Mouse (Mus musculus): ENCODE measurements at regions not wholly inside any gene's neighbourhood (a gene's known extent, or its start where the extent isn't known, plus 50 kb on each side); places are given as distances from the start of the nearest gene placed in this dataset.

DNA sequence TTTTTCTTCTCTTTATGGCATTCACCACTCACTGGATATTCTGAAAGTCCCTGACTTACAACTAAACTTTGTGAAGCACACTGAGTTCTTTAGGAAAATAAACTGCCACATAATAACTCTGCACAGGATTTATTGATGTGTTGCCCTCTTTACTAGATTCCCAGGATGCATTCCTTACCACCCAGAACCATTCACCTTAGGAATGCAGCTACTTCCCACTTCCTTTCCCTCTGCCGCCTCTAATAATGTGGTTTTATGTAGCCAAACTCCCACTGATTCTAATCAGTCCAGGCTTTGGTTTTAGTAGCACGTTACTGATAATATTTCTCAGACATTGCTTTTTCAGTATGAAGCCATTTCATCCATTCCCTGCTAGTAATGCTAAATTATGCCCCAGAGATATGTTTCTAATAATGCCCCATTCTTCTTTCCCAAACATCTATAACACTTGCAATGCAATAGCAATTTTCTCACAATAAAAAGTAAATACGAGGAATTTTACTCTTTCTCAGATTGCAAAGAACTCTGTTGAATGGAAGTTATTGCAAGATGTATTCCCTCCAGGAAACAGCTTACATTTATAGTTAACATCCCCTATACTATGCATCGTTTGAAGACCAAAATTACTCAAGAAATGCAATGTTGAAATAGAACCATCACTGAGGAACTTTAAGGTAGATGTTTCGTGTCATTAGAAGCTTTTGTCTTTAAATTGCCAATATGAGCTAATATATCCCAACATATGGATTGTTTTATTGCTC, 145.2 kb upstream of the Zpld1 start:
- TF ChIP-seq POLR2A (IDR thresholded peaks at IDR 0.05; ENCODE audit: extremely low read depth, insufficient read depth, low read length) (no peak), CTCF (IDR thresholded peaks at IDR 0.05; ENCODE audit: extremely low read depth, insufficient read depth, low read length) (no peak)

Measured in cortical plate, adult 2 months (tissue).